Mouse (Mus musculus) CD4-positive, CD25-positive, alpha-beta regulatory T cell, adult 2 months (primary cell): ENCODE results near the gene Pde6d.

Source experiments
- DNase-seq: peaks from one replicate; pipeline ENCODE4 v3.0.0-alpha.2; 2012; ENCODE audit warnings: low read depth, low spot score

Pde6d gene

GRCm38 (mm10) chr1:86582451-86583096 lies at the start of gene Pde6d, which contains the start of gene Cops7b:
Pde6d (minus strand) TSS chr1:86582629.
Cops7b (plus strand) TSS chr1:86582904.
- DNase-seq = peak; percentile 94

GRCm38 (mm10) chr1:86630527-86630926 lies 48.1 kb upstream of the Pde6d start:
- DNase-seq = no peak

- no peak for DNase-seq
Observed at GRCm38 (mm10) chr1:86629936-86630335, 47.5 kb upstream of the Pde6d start.

- no peak for DNase-seq
Observed at GRCm38 (mm10) chr1:86628270-86628669, 45.8 kb upstream of the Pde6d start.

- DNase-seq = no peak
Observed at GRCm38 (mm10) chr1:86623001-86624000, 40.9 kb upstream of the Pde6d start.

GRCm38 (mm10) chr1:86622296-86622695 lies 39.9 kb upstream of the Pde6d start:
- no peak for DNase-seq

- peak; percentile 72 for DNase-seq
Observed at GRCm38 (mm10) chr1:86618454-86619125, 36.2 kb upstream of the Pde6d start.

GRCm38 (mm10) chr1:86614269-86614668 lies 31.8 kb upstream of the Pde6d start:
- peak; percentile 39 for DNase-seq

GRCm38 (mm10) chr1:86612081-86612480 lies 29.7 kb upstream of the Pde6d start:
- DNase-seq = no peak

GRCm38 (mm10) chr1:86610954-86611353 lies 28.5 kb upstream of the Pde6d start:
- DNase-seq = no peak

- no peak for DNase-seq
Observed at GRCm38 (mm10) chr1:86600117-86600516, 17.7 kb upstream of the Pde6d start.

- DNase-seq = peak; percentile 54
Observed at GRCm38 (mm10) chr1:86598516-86598915, 16.1 kb upstream of the Pde6d start.

- no peak for DNase-seq
Observed at GRCm38 (mm10) chr1:86596512-86596911, 14.1 kb upstream of the Pde6d start.

GRCm38 (mm10) chr1:86595315-86595714 lies 12.9 kb upstream of the Pde6d start:
- DNase-seq = no peak

GRCm38 (mm10) chr1:86594539-86594938 lies 12.1 kb upstream of the Pde6d start:
- no peak for DNase-seq

GRCm38 (mm10) chr1:86586992-86587391 lies 4.6 kb upstream of the Pde6d start:
- DNase-seq = peak; percentile 86

- no peak for DNase-seq
Observed at GRCm38 (mm10) chr1:86583709-86584108, 1.3 kb upstream of the Pde6d start.

GRCm38 (mm10) chr1:86581692-86582450 lies 558 bp downstream of the Pde6d start:
- peak; percentile 24 for DNase-seq

GRCm38 (mm10) chr1:86580426-86580825 lies 2.0 kb downstream of the Pde6d start:
- peak; percentile 8 for DNase-seq

GRCm38 (mm10) chr1:86571941-86572340 lies 10.5 kb downstream of the Pde6d start:
- DNase-seq = no peak

GRCm38 (mm10) chr1:86571381-86571780 lies 11.0 kb downstream of the Pde6d start:
- DNase-seq = no peak
